Mouse (Mus musculus) liver, embryonic 11.5 days (tissue): ENCODE measurements around the gene Olfr873. TPM values are rescaled to one million over a fixed set of nuclear protein-coding genes. Genes with fewer than 3 reads are reported as not detected.
"Not testable (repeated sequence)": the region's sequence is repeated elsewhere in the genome, so short reads cannot be mapped to it uniquely, and the experiment has no call there.

Source experiments
- ATAC-seq: fragments of 200-750 bp; cut with Nextera tagmentation; replicated peaks from 2 replicates; pipeline ENCODE4 v1.8.0; 2017; ENCODE audit warnings: moderate number of reproducible peaks, mild to moderate bottlenecking, moderate TSS enrichment, moderate library complexity; ENCODE audit not compliant: low FRiP score
- DNase-seq: peaks from one replicate; pipeline ENCODE4 v3.0.0-alpha.2; 2017; ENCODE audit warnings: low spot score
- H3K27ac ChIP-seq: fragments of 300-500 bp; sonication (generic); 2 replicates; pipeline ENCODE4 v1.5.1; 2014; ENCODE audit warnings: mild to moderate bottlenecking, low read depth, low read length, control low read depth
- H3K27me3 ChIP-seq: fragments of 300-500 bp; sonication (generic); replicated peaks from 2 replicates; pipeline ENCODE4 v1.6.1; 2014; ENCODE audit warnings: low read length, mixed read lengths; ENCODE audit not compliant: control insufficient read depth, insufficient read depth
- H3K36me3 ChIP-seq: fragments of 300-500 bp; sonication (generic); 2 replicates; pipeline ENCODE4 v1.6.1; 2014; ENCODE audit warnings: mild to moderate bottlenecking, low read length, moderate library complexity, mixed read lengths; ENCODE audit not compliant: control insufficient read depth, insufficient read depth
- H3K4me1 ChIP-seq: fragments of 300-500 bp; sonication (generic); replicated peaks from 2 replicates; pipeline ENCODE4 v1.6.1; 2014; ENCODE audit warnings: low read length, mixed read lengths; ENCODE audit not compliant: control insufficient read depth, insufficient read depth
- H3K4me2 ChIP-seq: fragments of 300-500 bp; sonication (generic); 2 replicates; pipeline ENCODE4 v1.6.1; 2014; ENCODE audit warnings: mild to moderate bottlenecking, control low read depth, moderate library complexity
- H3K4me3 ChIP-seq: fragments of 300-500 bp; sonication (generic); 2 replicates; pipeline ENCODE4 v1.5.1; 2014; ENCODE audit warnings: low read depth, low read length, control low read depth
- H3K9ac ChIP-seq: fragments of 300-500 bp; sonication (generic); 2 replicates; pipeline ENCODE4 v1.6.1; 2014; ENCODE audit warnings: low read depth, low read length, control low read depth
- H3K9me3 ChIP-seq: fragments of 300-500 bp; sonication (generic); 2 replicates; pipeline ENCODE4 v1.6.1; 2016; ENCODE audit warnings: low read length, inconsistent platforms, mixed read lengths; ENCODE audit not compliant: control insufficient read depth
- WGBS: fragments of 180-500 bp; shearing (Covaris S2); extraction: QIAGEN DNeasy Blood & Tissue Kit; methylation state at CpG from one replicate; pipeline ENCODE4 v1.1.7; 2014; 5-methylcytosine and 5-hydroxymethylcytosine counted together
- polyA plus RNA-seq: library from polyadenylated mRNA; unstranded; fragments of >200 nt; fragmentation: Nextera tagmentation; extraction: Ambion mirVana; gene quantifications from 2 replicates; pipeline ENCODE4 v1.2.1, GENCODE M21; 2014

Olfr873 gene
- polyA plus RNA-seq = not detected in 2 replicates

DNA sequence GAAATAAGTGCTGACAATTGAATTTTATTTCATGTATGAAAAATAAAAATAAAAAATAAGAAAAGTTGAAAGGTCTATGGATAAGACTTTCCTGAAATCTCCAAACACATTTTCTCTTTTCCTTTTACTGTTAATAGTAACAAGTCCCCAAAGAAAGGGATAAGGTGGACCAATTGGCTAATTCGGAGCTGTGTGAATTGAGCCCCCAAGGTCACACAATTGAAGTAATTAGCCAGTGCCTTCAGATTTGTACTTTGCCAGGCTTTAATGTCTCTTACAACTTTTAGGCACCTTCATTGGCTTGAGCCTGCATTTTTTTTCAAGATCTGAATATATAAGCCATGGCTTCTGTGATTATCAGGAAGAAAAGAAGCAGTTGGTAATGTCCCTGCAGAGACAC lies at the start of gene Olfr873:
Gene Olfr873 (plus strand): TSS at position 301 of the 400 bp plus-strand sequence.
- Histone ChIP-seq H3K9ac (no peak within 1 kb of the TSS), H3K4me1 (no peaks in the 10 kb centered on the region), H3K4me2 (no peak within 1 kb of the TSS), H3K4me3 (no peak within 1 kb of the TSS), H3K36me3 (no peaks in the 10 kb centered on the region), H3K9me3 (no peaks in the 10 kb centered on the region), H3K27ac (no peak within 1 kb of the TSS), H3K27me3 (no peaks in the 10 kb centered on the region)
- DNase-seq (no peak), ATAC-seq (no peak)
- WGBS = 70% methylated on average over 1 of the region's 1 CpGs

DNA sequence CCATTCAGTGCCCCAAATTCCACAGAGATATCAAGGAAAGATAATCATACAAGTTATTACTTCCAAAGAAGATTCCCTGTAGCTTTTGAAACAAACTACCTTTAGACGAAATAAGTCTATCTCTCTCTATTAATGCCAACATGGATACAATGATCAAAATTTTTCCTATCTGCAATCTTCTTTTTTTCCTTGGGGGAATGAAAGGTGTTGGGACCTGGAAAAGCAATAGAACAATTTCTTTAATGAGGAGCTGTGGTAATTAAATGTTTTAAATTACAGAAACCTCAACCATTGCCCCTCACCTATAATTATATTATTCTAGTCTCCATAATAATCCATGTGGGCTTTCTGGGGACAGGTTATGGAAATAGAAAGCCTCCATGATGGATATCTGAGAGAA lies 16.3 kb upstream of the Olfr873 start, which contains the start of gene Olfr39:
Gene Olfr39 (plus strand): TSS at position 301 of the 400 bp plus-strand sequence.
- no peak within 1 kb of the TSS for H3K4me2 ChIP-seq
- no peak within 1 kb of the TSS for H3K4me3 ChIP-seq
- no peaks in the 10 kb centered on the region for H3K9me3 ChIP-seq
- no peaks in the 10 kb centered on the region for H3K4me1 ChIP-seq
- ATAC-seq (no peak), DNase-seq (no peak)
- no peaks in the 10 kb centered on the region for H3K27me3 ChIP-seq
- H3K27ac ChIP-seq = no peak within 1 kb of the TSS
- 69% methylated on average over 1 of the region's 1 CpGs for WGBS
- H3K9ac ChIP-seq = no peak within 1 kb of the TSS
- H3K36me3 ChIP-seq = no peaks in the 10 kb centered on the region

DNA sequence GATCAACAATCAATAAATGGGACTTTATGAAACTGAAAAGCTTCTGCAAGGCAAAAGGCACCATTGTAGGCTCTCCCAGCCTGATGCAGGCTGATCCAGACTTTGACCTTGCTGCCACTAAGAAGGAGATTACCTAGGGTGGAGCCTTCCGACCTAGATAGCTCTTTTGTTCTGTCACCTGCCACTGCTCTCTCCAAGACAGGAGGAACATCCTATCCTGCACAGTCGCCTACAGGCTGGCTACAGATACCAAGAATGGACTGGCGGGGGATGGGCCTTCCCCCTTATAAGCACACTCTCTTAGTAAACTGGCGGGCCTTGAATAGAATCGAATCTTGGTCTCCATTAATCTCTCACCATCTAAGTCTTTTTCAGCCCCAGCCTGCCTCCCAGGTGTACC lies 2.8 kb upstream of the Olfr873 start:
- not testable (repeated sequence) for H3K4me1 ChIP-seq, H3K4me3 ChIP-seq, H3K4me2 ChIP-seq, H3K9me3 ChIP-seq, ATAC-seq, H3K36me3 ChIP-seq, H3K9ac ChIP-seq, DNase-seq, H3K27ac ChIP-seq, H3K27me3 ChIP-seq
- WGBS = 73% methylated on average over 5 of the region's 5 CpGs

DNA sequence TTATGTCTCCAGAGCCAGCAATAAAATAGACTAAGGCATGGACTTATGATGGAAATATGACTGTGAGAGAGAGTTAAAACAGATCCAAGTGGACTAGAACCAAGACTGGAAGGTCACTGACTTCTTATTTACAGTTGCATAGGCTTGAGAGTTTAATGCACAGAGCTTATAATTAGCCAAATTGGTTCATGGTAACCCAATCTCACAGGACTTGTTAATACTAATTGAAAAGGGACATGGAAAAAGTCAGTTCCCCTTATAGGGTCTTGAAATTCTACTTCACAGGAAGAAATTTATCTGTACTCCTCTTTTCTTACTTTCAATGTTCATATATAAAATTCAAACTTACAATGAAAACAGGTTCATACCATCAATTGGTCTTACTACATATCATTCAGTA lies 37.7 kb downstream of the Olfr873 start, which contains the start of gene Olfr18:
Gene Olfr18 (minus strand): TSS at position 101 of the 400 bp plus-strand sequence.
- Histone ChIP-seq H3K4me2 (no peak within 1 kb of the TSS), H3K27me3 (no peaks in the 10 kb centered on the region), H3K9ac (no peak within 1 kb of the TSS), H3K4me1 (no peaks in the 10 kb centered on the region), H3K4me3 (no peak within 1 kb of the TSS), H3K9me3 (no peaks in the 10 kb centered on the region), H3K36me3 (no peaks in the 10 kb centered on the region), H3K27ac (no peak within 1 kb of the TSS)
- DNase-seq (no peak), ATAC-seq (no peak)

DNA sequence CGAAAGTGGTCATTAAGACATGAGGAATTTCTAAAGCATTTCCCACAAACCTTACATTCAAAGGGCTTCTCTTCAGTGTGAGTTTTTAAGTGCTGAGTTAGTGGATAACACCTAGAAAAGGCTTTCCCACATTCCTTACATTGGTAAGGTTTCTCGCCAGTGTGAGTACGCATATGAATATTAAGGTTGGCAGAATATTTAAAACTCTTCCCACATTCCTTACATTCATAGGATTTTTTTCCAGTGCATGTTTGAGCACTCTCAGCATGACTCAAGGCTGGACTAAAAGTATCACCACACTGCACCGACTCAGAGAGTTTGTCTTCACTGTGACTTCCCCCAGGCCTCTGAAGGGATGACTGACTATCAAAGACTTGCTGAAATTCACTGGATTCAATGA lies 50.2 kb downstream of the Olfr873 start:
- H3K4me1 ChIP-seq = no peaks in the 10 kb centered on the region
- peaks cover 16% of the 10 kb centered on the region; the same call in 1 of the 2 replicates for H3K36me3 ChIP-seq
- H3K9me3 ChIP-seq = no peaks in the 10 kb centered on the region
- no peak overlapping the region for H3K4me3 ChIP-seq
- no peak for ATAC-seq
- no peak overlapping the region for H3K4me2 ChIP-seq
- no peaks in the 10 kb centered on the region for H3K27me3 ChIP-seq
- no peak overlapping the region for H3K9ac ChIP-seq
- no peak overlapping the region for H3K27ac ChIP-seq
- WGBS = 88% methylated on average over 4 of the region's 4 CpGs
- DNase-seq = no peak

Other genes with a start within 250 kb of the Olfr873 start
- not detected in 2 replicates for gene Olfr867, start 241.0 kb upstream of the Olfr873 start, polyA plus RNA-seq
- gene Olfr868, start 199.9 kb upstream of the Olfr873 start, polyA plus RNA-seq = not detected in 2 replicates
- gene Olfr869, start 169.5 kb upstream of the Olfr873 start, polyA plus RNA-seq = not detected in 2 replicates
- gene Olfr870, start 124.5 kb upstream of the Olfr873 start, polyA plus RNA-seq = not detected in 2 replicates
- not detected in 2 replicates for gene Olfr871, start 86.3 kb upstream of the Olfr873 start, polyA plus RNA-seq
- gene Olfr872, start 61.4 kb upstream of the Olfr873 start, polyA plus RNA-seq = not detected in 2 replicates
- gene Olfr39, start 16.2 kb upstream of the Olfr873 start, polyA plus RNA-seq = not detected in 2 replicates
- gene Olfr18, start 37.6 kb downstream of the Olfr873 start, polyA plus RNA-seq = not detected in 2 replicates
- 22.9 and 24.4 TPM in 2 replicates for gene Zfp560, start 86.6 kb downstream of the Olfr873 start, polyA plus RNA-seq
- gene Zfp26, start 161.6 kb downstream of the Olfr873 start, polyA plus RNA-seq = 15.1 and 16.4 TPM in 2 replicates
- 14.9 and 15.3 TPM in 2 replicates for gene Zfp426, start 194.2 kb downstream of the Olfr873 start, polyA plus RNA-seq
- 49.2 TPM in 2 replicates for gene Zfp266, start 222.9 kb downstream of the Olfr873 start, polyA plus RNA-seq